Mouse (Mus musculus) embryonic facial prominence, embryonic 15.5 days (tissue): ENCODE data around the gene Nop9. TPM values are rescaled to one million over a fixed set of nuclear protein-coding genes. Genes with fewer than 3 reads are reported as not detected.
A peak's percentile ranks its signal among the peaks of the same experiment; 100 is the strongest.
"Not testable (repeated sequence)": the region's sequence is repeated elsewhere in the genome, so short reads cannot be mapped to it uniquely, and the experiment has no call there.

Source experiments
- ATAC-seq: fragments of 200-750 bp; cut with Nextera tagmentation; 2 replicates; pipeline ENCODE4 v1.8.0; 2017; ENCODE audit warnings: low read depth, moderate TSS enrichment; ENCODE audit not compliant: insufficient number of reproducible peaks, low FRiP score, low TSS enrichment
- H3K27ac ChIP-seq: fragments of 300-500 bp; sonication (generic); replicated peaks from 2 replicates; pipeline ENCODE4 v1.5.1; 2015; ENCODE audit warnings: mild to moderate bottlenecking, inconsistent platforms
- H3K27me3 ChIP-seq: fragments of 300-500 bp; sonication (generic); 2 replicates; pipeline ENCODE4 v1.6.1; 2015; ENCODE audit warnings: inconsistent platforms
- H3K36me3 ChIP-seq: fragments of 300-500 bp; sonication (generic); 2 replicates; pipeline ENCODE4 v1.6.1; 2015; ENCODE audit warnings: mild to moderate bottlenecking, inconsistent platforms
- H3K4me1 ChIP-seq: fragments of 300-500 bp; sonication (generic); 2 replicates; pipeline ENCODE4 v1.6.1; 2015; ENCODE audit warnings: inconsistent platforms
- H3K4me2 ChIP-seq: fragments of 300-500 bp; sonication (generic); replicated peaks from 2 replicates; pipeline ENCODE4 v1.6.1; 2015; ENCODE audit warnings: mild to moderate bottlenecking, inconsistent platforms
- H3K4me3 ChIP-seq: fragments of 300-500 bp; sonication (generic); replicated peaks from 2 replicates; pipeline ENCODE4 v1.5.1; 2015; ENCODE audit warnings: mild to moderate bottlenecking, inconsistent platforms
- H3K9ac ChIP-seq: fragments of 300-500 bp; sonication (generic); 2 replicates; pipeline ENCODE4 v1.6.1; 2015; ENCODE audit warnings: inconsistent platforms
- H3K9me3 ChIP-seq: fragments of 300-500 bp; sonication (generic); replicated peaks from 2 replicates; pipeline ENCODE4 v1.6.1; 2016; ENCODE audit warnings: inconsistent platforms
- WGBS: fragments of 180-500 bp; shearing (Covaris S2); methylation state at CpG from one replicate; pipeline ENCODE4 v1.1.7; 2015; 5-methylcytosine and 5-hydroxymethylcytosine counted together
- polyA plus RNA-seq: library from polyadenylated mRNA; unstranded; fragments of >200 nt; fragmentation: Nextera tagmentation; extraction: Ambion mirVana; gene quantifications from 2 replicates; pipeline ENCODE4 v1.2.1, GENCODE M21; 2015

Gene Nop9
- polyA plus RNA-seq, 1 experiment from 2014 or later = 37.3 TPM

DNA sequence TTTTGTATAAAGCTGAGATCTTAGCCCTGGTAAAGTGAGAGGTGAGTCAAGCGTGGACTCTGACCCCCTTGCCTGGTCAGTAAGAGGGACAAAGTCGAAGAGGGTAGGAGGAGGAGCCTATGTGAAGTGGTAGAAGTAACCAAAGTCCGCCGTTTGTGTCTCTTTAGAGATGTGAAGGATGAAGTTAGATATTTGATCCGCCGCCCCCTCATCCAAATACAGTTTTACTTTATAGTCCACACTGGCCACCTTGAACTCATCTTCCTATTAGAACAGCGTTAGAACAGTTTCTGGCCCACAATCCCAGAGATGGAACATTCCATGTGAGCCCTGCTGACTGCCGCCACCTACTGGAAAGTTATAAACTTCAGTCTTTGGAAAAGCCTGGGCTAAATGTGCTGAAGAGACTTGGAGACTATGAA, 12.9 kb downstream of the Nop9 start, which contains the start of gene Cideb:
Gene Cideb, minus strand, starts transcription at position 96 of the 422 bp plus-strand sequence.
- Histone ChIP-seq H3K4me2 (peak within 1 kb of the TSS; percentile 33), H3K36me3 (peaks cover 36% of the 10 kb centered on the region), H3K27ac (no peak within 1 kb of the TSS), H3K9ac (no peak within 1 kb of the TSS), H3K27me3 (peaks cover 10% of the 10 kb centered on the region), H3K4me1 (peaks cover 22% of the 10 kb centered on the region), H3K9me3 (no peaks in the 10 kb centered on the region), H3K4me3 (no peak within 1 kb of the TSS; the same call in 1 of the 2 replicates)
- no peak for ATAC-seq
- 16% methylated on average over 8 of the region's 8 CpGs for WGBS

DNA sequence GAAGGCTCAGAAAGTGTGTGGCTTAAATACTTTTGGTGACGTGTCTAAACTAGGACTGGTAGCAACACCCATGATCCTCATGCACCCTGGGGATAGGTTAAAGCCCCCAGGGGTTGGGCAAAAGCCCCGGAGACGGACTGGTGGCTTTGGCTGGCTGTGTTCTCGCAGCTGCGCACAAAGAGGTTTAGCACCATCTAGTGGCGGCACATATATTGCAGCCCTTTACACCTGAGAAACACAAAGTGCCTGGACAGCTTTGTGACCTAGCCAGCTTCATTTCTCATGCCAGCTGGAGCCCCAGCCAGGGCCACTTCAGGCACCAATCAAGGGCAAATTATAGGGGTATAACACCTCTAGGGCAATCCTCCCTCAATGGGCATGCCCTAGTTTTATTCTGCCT, 14.7 kb downstream of the Nop9 start:
- H3K4me2 ChIP-seq = peak overlapping the region; percentile 41

DNA sequence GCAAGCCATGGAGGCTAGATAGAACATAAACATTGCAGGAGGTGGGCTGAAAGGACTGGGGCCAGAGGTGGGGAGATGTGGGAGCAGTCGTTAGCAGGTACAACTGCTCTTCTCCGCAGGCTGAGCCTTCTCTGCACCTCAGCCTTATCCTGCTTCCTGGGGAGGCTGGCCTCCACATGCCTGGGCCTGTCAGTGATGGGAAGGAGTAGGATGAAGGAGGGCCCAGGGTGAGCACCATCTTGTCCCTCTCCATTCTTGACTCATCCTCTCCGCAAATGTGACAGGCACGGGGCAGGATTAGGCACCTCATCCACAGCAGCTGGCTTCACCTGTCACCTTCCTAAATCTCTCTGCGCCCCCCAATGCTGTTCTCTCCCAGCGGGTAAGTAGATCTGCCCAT, 15.7 kb downstream of the Nop9 start, which contains the start of gene Ltb4r2:
Gene Ltb4r2, plus strand, starts transcription at position 266 of the 400 bp plus-strand sequence.
- peaks cover 22% of the 10 kb centered on the region for H3K4me1 ChIP-seq
- peak within 1 kb of the TSS; percentile 58; the same call in 1 of the 2 replicates for H3K27ac ChIP-seq
- peak within 1 kb of the TSS; percentile 60 for H3K4me3 ChIP-seq
- H3K27me3 ChIP-seq = peaks cover 24% of the 10 kb centered on the region
- ATAC-seq = no peak
- H3K4me2 ChIP-seq = peak within 1 kb of the TSS; percentile 97
- H3K9me3 ChIP-seq = no peaks in the 10 kb centered on the region
- peaks cover 8% of the 10 kb centered on the region; the same call in 1 of the 2 replicates for H3K36me3 ChIP-seq
- 64% methylated on average over 6 of the region's 6 CpGs for whole genome bisulfite sequencing
- H3K9ac ChIP-seq = peak within 1 kb of the TSS; percentile 69

More for the DNA sequence above, 14.7 kb downstream of the Nop9 start:
- Histone ChIP-seq H3K36me3 (peaks cover 18% of the 10 kb centered on the region), H3K27me3 (peaks cover 18% of the 10 kb centered on the region), H3K4me1 (peaks cover 22% of the 10 kb centered on the region), H3K4me3 (peak overlapping the region; percentile 12)
- WGBS = 0% methylated on average over 6 of the region's 6 CpGs
- not testable (repeated sequence) for H3K9me3 ChIP-seq, H3K9ac ChIP-seq, ATAC-seq, H3K27ac ChIP-seq

DNA sequence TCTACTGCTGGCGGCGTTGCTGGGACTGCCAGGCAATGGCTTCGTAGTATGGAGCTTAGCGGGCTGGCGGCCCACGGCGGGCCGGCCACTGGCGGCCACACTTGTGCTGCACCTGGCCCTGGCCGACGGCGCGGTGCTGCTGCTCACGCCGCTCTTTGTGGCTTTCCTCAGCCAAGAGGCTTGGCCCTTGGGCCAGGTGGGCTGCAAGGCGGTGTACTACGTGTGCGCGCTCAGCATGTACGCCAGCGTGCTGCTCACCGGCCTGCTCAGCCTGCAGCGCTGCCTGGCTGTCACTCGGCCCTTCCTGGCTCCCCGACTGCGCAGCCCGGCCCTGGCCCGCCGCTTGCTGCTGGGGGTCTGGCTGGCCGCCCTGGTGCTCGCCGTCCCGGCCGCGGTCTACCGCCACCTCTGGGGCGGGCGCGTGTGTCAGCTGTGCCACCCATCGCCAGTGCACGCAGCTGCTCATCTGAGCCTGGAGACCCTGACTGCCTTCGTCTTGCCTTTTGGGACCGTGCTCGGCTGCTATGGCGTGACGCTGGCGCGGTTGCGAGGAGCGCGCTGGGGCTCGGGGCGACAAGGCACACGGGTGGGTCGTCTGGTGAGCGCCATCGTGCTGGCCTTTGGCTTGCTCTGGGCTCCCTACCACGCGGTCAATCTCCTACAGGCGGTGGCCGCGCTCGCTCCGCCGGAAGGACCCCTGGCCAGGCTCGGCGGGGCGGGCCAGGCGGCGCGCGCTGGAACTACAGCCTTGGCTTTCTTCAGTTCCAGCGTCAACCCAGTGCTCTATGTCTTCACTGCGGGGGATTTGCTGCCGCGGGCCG, 16.7 kb downstream of the Nop9 start:
- under 1% methylated on average over 77 of the region's 77 CpGs for WGBS
- peak overlapping the region; percentile 69 for H3K9ac ChIP-seq
- peaks cover 30% of the 10 kb centered on the region for H3K27me3 ChIP-seq
- peak; percentile 73 for ATAC-seq
- peaks cover 22% of the 10 kb centered on the region for H3K4me1 ChIP-seq
- peak overlapping the region; percentile 97 for H3K4me2 ChIP-seq
- peak overlapping the region; percentile 60 for H3K4me3 ChIP-seq
- no peaks in the 10 kb centered on the region for H3K36me3 ChIP-seq
- H3K27ac ChIP-seq = peak overlapping the region; percentile 58
- H3K9me3 ChIP-seq = no peaks in the 10 kb centered on the region

DNA sequence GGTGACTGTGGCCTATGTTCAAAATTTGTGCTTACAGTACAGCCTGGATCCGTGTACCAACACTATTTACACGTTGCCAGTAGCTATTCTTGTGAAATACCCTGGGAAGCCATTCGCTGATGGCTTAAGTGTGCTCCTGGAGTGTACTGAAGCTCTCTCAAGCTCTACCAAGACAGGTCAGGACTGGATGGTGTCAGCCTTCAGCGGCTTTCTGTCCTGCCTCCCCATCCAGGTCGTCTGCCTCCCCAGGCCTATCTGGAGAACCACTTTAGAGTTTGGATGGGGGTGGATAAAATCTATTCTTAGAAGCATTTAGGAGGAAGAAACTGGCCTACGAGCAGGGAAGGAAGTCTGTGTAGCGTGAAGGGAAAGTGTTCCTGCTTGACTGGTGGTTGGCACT, 17.7 kb downstream of the Nop9 start:
- Histone ChIP-seq H3K27me3 (peaks cover 37% of the 10 kb centered on the region), H3K36me3 (no peaks in the 10 kb centered on the region), H3K9me3 (no peaks in the 10 kb centered on the region), H3K27ac (peak overlapping the region; percentile 58; the same call in 1 of the 2 replicates), H3K4me1 (peaks cover 31% of the 10 kb centered on the region), H3K4me3 (no peak overlapping the region), H3K9ac (no peak overlapping the region), H3K4me2 (peak overlapping the region; percentile 97)
- no peak for ATAC-seq
- 51% methylated on average over 7 of the region's 7 CpGs for WGBS

DNA sequence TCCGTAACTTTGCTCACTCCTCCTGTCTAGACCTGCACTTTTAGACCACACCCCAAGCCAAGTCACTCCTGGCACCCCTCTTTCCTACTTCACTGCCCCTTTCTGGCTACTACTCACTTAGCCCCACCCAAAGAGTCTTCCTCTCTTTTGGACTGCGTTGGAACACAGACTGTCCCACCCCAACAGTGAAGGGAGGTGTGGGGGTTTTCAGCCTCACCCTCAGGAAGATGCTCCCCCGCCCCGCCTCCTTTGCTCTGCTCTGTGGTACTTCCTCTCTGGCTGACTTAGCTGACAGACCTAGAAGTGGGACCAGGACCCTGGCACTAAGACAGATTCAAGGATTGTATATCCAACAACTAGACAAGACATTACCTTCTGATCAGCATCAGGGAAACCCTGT, 20.2 kb downstream of the Nop9 start, which contains the start of gene Ltb4r1:
Gene Ltb4r1, plus strand, starts transcription at position 267 of the 400 bp plus-strand sequence.
- H3K4me3 ChIP-seq = no peak within 1 kb of the TSS
- peaks cover 49% of the 10 kb centered on the region for H3K27me3 ChIP-seq
- peaks cover 32% of the 10 kb centered on the region for H3K4me1 ChIP-seq
- H3K27ac ChIP-seq = no peak within 1 kb of the TSS
- no peak for ATAC-seq
- no peaks in the 10 kb centered on the region for H3K9me3 ChIP-seq
- H3K36me3 ChIP-seq = 0 out of 2 replicates have a peak, but pooled peaks cover 2% of the 10 kb centered on the region
- H3K9ac ChIP-seq = no peak within 1 kb of the TSS
- 58% methylated on average over 4 of the region's 4 CpGs for WGBS
- no peak within 1 kb of the TSS for H3K4me2 ChIP-seq

DNA sequence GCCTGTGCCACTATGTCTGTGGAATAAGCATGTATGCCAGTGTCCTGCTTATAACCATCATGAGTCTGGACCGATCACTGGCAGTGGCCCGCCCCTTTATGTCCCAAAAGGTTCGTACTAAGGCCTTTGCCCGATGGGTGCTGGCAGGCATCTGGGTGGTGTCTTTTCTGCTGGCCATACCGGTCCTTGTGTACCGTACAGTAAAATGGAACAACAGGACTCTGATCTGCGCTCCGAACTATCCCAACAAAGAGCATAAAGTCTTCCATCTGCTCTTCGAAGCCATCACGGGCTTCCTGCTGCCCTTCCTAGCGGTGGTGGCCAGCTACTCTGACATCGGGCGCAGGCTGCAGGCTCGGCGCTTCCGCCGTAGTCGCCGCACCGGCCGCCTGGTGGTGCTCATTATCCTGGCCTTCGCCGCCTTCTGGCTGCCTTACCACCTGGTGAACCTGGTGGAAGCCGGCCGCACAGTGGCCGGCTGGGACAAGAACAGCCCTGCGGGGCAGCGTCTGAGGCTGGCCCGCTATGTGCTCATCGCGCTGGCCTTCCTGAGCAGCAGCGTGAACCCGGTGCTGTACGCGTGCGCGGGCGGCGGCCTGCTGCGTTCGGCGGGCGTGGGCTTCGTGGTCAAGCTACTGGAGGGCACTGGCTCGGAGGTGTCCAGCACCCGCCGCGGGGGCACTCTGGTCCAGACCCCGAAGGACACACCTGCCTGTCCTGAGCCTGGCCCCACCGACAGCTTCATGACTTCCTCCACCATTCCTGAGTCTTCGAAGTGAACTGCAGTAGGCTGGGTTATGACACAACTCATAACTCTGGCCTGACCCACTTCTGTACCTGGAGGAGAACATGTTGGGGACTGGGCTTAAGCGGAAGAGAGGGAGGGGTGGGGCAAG, 22.3 kb downstream of the Nop9 start:
- peak; percentile 57 for ATAC-seq
- Histone ChIP-seq H3K4me3 (peak overlapping the region; percentile 46), H3K9me3 (no peaks in the 10 kb centered on the region), H3K4me1 (peaks cover 15% of the 10 kb centered on the region), H3K27me3 (peaks cover 41% of the 10 kb centered on the region), H3K4me2 (peak overlapping the region; percentile 76), H3K36me3 (0 out of 2 replicates have a peak, but pooled peaks cover 2% of the 10 kb centered on the region), H3K27ac (no peak overlapping the region), H3K9ac (peak overlapping the region; percentile 51)
- WGBS = 11% methylated on average over 52 of the region's 52 CpGs

DNA sequence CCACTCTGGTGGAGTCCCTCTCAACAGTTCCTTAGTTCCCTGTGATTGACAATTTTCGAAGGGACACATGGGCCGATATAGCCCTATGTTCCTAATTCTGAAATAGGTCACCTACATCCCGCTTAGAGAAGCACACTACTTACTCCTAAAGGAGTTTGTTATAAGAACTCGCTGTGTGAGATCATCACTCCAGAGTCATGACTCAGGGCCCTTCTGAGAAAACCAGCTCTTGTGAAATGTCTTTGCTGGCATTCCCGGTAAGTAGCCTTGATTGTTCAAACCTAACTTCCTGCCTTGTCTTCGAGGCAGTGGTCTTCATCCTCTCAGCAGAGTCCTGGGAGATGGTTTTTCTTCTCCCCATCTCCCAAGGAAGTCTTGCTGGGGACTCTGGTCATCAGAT, 23.1 kb downstream of the Nop9 start:
- H3K4me3 ChIP-seq = no peak overlapping the region
- WGBS = 83% methylated on average over 6 of the region's 6 CpGs
- peaks cover 10% of the 10 kb centered on the region for H3K4me1 ChIP-seq
- H3K4me2 ChIP-seq = no peak overlapping the region
- H3K9ac ChIP-seq = no peak overlapping the region; the same call in 1 of the 2 replicates
- no peak for ATAC-seq
- 0 out of 2 replicates have a peak, but pooled peaks cover 2% of the 10 kb centered on the region for H3K36me3 ChIP-seq
- H3K27me3 ChIP-seq = peaks cover 41% of the 10 kb centered on the region
- H3K27ac ChIP-seq = no peak overlapping the region
- no peaks in the 10 kb centered on the region for H3K9me3 ChIP-seq

DNA sequence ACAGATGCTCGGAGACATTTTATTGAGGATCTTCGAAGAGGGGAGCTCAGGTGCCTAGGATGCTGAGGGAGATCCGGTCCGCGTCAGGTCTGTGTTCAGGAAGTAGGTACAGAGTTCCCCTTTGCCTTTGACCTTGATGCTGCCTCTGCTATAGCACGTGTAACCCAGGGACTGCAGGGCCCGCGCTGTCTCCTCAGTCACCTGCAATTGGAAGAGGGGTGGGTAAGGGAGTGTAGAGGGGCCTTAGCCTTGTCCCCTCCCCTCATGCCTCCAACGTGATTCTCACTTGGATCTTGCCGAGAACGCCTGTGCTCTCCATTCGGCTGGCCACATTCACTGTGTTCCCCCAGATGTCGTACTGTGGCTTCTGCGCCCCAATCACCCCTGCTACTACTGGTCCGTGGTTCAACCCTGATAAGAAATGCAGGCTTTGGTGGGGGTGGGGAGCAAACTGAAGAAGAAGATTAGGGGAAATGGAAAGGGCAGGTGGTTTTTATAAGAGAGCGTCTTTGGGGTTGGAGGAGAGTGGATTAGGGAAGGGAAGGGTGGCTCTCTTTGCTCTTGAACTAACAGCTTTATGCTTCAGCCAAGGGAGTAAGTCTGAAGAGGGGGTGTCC, 23.7 kb downstream of the Nop9 start:
- H3K36me3 ChIP-seq = 0 out of 2 replicates have a peak, but pooled peaks cover 2% of the 10 kb centered on the region
- peaks cover 40% of the 10 kb centered on the region for H3K27me3 ChIP-seq
- no peak overlapping the region for H3K4me2 ChIP-seq

DNA sequence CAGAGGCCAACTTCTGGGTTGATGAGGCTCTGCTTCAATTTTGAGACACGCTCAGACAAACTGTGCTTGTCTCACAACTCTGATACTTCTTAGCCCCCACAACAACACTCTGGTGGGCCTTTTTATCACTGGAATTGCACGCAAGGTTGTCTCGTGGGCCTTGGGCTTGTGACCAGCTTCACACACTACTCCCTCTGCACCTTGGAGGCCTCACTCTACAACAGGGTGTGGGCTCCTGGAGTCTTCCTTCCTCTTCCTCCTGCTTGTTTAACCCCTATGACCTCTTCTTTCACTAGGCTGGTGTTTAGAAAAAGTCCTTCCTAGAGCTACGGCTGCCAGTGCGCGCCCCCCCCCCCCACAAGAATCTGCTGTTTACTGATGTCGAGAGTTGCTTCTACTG, 31.2 kb downstream of the Nop9 start:
- WGBS = 61% methylated on average over 7 of the region's 7 CpGs
- H3K4me1 ChIP-seq = peaks cover 11% of the 10 kb centered on the region
- no peak overlapping the region for H3K27ac ChIP-seq
- H3K4me3 ChIP-seq = no peak overlapping the region
- peaks cover 6% of the 10 kb centered on the region; the same call in 1 of the 2 replicates for H3K27me3 ChIP-seq
- no peaks in the 10 kb centered on the region for H3K9me3 ChIP-seq
- no peak for ATAC-seq
- H3K4me2 ChIP-seq = no peak overlapping the region
- H3K36me3 ChIP-seq = peaks cover 19% of the 10 kb centered on the region
- no peak overlapping the region for H3K9ac ChIP-seq

More for the DNA sequence above, 23.7 kb downstream of the Nop9 start:
- no peak overlapping the region for H3K4me3 ChIP-seq
- H3K9me3 ChIP-seq = no peaks in the 10 kb centered on the region
- 74% methylated on average over 16 of the region's 16 CpGs for WGBS
- peaks cover 10% of the 10 kb centered on the region for H3K4me1 ChIP-seq
- no peak for ATAC-seq
- H3K27ac ChIP-seq = no peak overlapping the region
- no peak overlapping the region for H3K9ac ChIP-seq
